Mouse (Mus musculus) ES-E14 (cell line): ENCODE data around the gene Zeb2.

ENCODE experiments used
- CHD2 ChIP-seq: IDR thresholded peaks from 2 replicates; pipeline ENCODE4 v1.6.1; 2014; ENCODE audit warnings: mild to moderate bottlenecking, low read depth, low read length, inconsistent platforms
- HCFC1 ChIP-seq: IDR thresholded peaks from 2 replicates; pipeline ENCODE4 v1.6.1; 2012; ENCODE audit warnings: low read length, inconsistent platforms, borderline replicate concordance; ENCODE audit not compliant: insufficient read depth
- MAFK ChIP-seq: IDR thresholded peaks from 2 replicates; pipeline ENCODE4 v1.6.1; 2014; ENCODE audit warnings: mild to moderate bottlenecking, low read depth, low read length, inconsistent platforms; ENCODE audit not compliant: insufficient read depth
- ZC3H11A ChIP-seq: IDR thresholded peaks from 2 replicates; pipeline ENCODE4 v1.6.1; 2012; ENCODE audit warnings: low read depth, mild to moderate bottlenecking, inconsistent platforms, low read length, borderline replicate concordance
- ZNF384 ChIP-seq: IDR thresholded peaks from 2 replicates; pipeline ENCODE4 v1.6.1; 2012; ENCODE audit warnings: low read depth, low read length, inconsistent platforms

DNA sequence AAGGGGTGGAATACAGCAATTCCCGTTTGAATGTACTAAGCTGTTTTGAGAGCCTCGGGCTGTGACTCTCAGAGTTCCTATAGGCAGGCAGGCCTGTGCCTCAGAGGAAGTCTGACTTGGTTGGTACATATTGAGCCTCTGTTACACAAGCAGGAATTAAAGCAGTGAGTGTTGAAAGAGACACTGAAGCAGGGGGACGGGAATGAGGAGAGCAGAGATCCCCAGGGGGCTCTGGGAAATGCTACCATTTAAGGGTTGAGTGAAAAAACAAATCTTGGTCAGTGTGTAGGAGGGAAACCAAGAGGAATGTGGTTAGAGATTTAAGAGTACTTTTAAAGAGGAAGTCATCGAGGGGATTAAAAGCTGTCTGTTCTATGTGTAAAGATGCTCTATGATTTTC is 140.7 kb downstream of the Zeb2 start:
- TF ChIP-seq ZNF384, result no peak
- no peak for TF ChIP-seq HCFC1
- TF ChIP-seq MAFK, result no peak
- TF ChIP-seq ZC3H11A, result no peak
- TF ChIP-seq CHD2, result no peak
